ENCODE assay signal across 20 mouse cellular contexts in the genomic region with DNA sequence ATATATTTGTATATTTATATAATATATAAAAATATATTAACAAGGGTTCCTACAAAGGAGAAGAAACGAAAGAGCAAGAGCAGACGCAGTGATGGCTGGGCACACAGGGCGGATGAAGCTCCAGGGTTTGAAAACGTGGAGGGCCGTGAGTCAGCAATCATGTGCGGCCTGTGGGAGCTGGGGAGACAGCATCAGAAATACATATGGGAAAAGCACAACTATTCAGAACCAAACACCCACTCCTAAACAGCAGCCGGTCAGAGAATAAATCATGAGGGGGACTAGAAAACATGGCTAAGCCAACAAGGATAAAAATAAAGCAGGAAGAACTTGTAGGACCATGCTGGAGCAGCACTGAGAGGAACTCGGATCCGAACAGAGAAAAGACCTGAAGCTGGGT. TPM values are rescaled to one million over a fixed set of nuclear protein-coding genes. Genes with fewer than 3 reads are reported as not detected.
DNase-seq lines count a peak whose midpoint lies in the region.
"Had no signal": no experiment of that assay in that cellular context is flagged by ENCODE, and none has a peak within 500 bp of the region (broad histone marks: within the 10 kb centered on the region; RNA-seq: fewer than 3 reads in every experiment).

No protein-coding gene starts in this region.

- intact Hi-C loops in left cerebral cortex, postnatal 14 days (cut with DNase I), result no loop called here
- intact Hi-C loops in left cerebral cortex, postnatal 4 days (cut with DNase I), result no loop called here

- peak; percentile 49 to 60 for DNase-seq in frontal cortex, adult 2 months (ENCODE audit: extremely low spot score in 1 of 2, low spot score in 1 of 2)
- DNase-seq in frontal cortex, postnatal 14 days (ENCODE audit: low spot score in 2 of 2), result no peak
- DNase-seq in left cerebral cortex, postnatal 14 days (ENCODE audit: low spot score in 2 of 2), result peak; percentile 33 to 39
- no peak for DNase-seq in left cerebral cortex, postnatal 4 days
- peak; percentile 36 for DNase-seq in right cerebral cortex, postnatal 25 days
- DNase-seq in right cerebral cortex, postnatal 10 days (ENCODE audit: low spot score in 2 of 2), result no peak
- no peak for DNase-seq in spleen, adult 12 weeks (ENCODE audit: low spot score)
- DNase-seq: adrenal gland, postnatal 10 days; cerebellum, adult 11-12 months; cerebellum, adult 9-10 months; cerebellum, postnatal 25 days; gastrocnemius, postnatal 14 days had no signal

RNA-seq across cellular contexts. Expression of gene Marc2, which starts 11.0 kb away (rescaled TPM):
- polyA plus RNA-seq in frontal cortex, adult 2 months (2012; rRNA removed), result 85.6 and 95.2 TPM in 2 replicates
- total RNA-seq in left cerebral cortex, postnatal 14 days (2021), result 100 to 1,000 TPM in 1 of 2 experiments, 10 to 100 TPM in 1; 100.0 to 122 TPM
- total RNA-seq in left cerebral cortex, postnatal 4 days (2021), result 10 to 100 TPM; 84.0 to 86.4 TPM

RNA-seq across cellular contexts. Expression of gene C130074G19Rik, which starts 25.8 kb away (rescaled TPM):
- 34.0 and 34.3 TPM in 2 replicates for polyA plus RNA-seq in frontal cortex, adult 2 months (2012; rRNA removed)
- total RNA-seq in left cerebral cortex, postnatal 14 days (2021), result 10 to 100 TPM; 17.6 to 20.4 TPM
- 10 to 100 TPM; 14.0 to 16.5 TPM for total RNA-seq in left cerebral cortex, postnatal 4 days (2021)
- total RNA-seq: granulocyte monocyte progenitor cell, adult 5-6 weeks; MEL had no signal
- polyA plus RNA-seq: C2C12 had no signal

RNA-seq across cellular contexts. Expression of gene Marc1, which starts 46.1 kb away (rescaled TPM):
- polyA plus RNA-seq in frontal cortex, adult 2 months (2012; rRNA removed), result 0.08 and 0.14 TPM in 2 replicates
- under 1 TPM in 1 of 2 experiments, not detected in 1; 0.36 TPM for total RNA-seq in left cerebral cortex, postnatal 14 days (2021)
- total RNA-seq in left cerebral cortex, postnatal 4 days (2021), result under 1 TPM in 1 of 2 experiments, not detected in 1; 0.28 TPM
- total RNA-seq: granulocyte monocyte progenitor cell, adult 5-6 weeks; heart, adult 8-10 months; heart, postnatal 25 days had no signal
- polyA plus RNA-seq: embryonic facial prominence, embryonic 13.5 days; forebrain, embryonic 16.5 days; hindbrain, embryonic 10.5 days had no signal

Comparison
In these comparisons a context has a peak if more than half of its experiments do, and no peak if none do; other contexts are left out.
1. DNase-seq: peak in frontal cortex, adult 2 months (2 of 2), left cerebral cortex, postnatal 14 days (2 of 2) and right cerebral cortex, postnatal 25 days (single experiment); none in frontal cortex, postnatal 14 days (0 of 2), left cerebral cortex, postnatal 4 days (single experiment), right cerebral cortex, postnatal 10 days (0 of 2) and spleen, adult 12 weeks (single experiment).